Mouse (Mus musculus): Measurements from ENCODE around the gene Zscan22.
"Not testable (repeated sequence)": the region's sequence is repeated elsewhere in the genome, so short reads cannot be mapped to it uniquely, and the experiment has no call there.

The Zscan22 gene

DNA sequence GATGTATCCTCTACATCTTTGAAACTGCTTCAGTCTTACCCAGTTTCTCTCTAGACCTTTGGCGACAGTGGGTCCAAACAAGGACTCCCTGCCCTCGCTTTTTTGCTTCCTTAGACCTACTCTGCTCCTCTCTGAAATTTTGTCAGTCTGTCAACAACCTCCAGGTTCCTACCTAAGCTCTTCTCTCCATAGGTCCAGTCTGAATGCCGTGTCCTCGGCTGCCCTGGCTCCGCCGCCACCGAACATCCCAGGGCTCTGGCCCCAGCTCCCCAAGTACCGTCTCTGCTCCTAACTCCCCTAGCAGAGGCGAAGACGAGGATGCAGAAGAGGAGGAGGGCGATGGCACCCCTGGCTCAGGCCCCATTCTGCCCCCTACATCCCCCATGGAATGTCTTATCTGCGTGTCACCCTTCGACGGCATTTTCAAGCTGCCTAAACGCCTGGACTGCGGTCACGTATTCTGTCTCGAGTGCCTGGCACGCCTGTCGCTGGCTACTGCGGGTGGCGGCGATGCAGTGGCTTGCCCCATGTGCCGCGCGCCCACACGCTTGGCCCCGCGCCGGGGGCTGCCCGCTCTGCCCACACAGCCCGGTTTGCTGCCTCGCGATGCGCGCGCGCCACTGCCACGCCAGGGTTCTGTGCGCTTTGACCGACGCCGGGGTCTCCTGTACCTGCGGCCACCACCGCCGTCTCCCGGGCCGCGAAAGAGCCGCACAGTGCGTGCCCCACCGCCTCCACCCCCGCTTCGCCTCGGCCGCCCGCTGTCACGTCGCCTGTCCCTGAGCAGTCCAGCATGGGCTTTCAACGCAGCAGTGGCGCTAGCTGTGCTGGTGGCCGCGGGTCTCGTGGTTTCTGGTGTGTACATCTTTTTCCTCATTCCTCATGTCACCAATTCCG, 30.3 kb downstream of the Zscan22 start:
- peak; percentile 9 for DNase-seq

DNA sequence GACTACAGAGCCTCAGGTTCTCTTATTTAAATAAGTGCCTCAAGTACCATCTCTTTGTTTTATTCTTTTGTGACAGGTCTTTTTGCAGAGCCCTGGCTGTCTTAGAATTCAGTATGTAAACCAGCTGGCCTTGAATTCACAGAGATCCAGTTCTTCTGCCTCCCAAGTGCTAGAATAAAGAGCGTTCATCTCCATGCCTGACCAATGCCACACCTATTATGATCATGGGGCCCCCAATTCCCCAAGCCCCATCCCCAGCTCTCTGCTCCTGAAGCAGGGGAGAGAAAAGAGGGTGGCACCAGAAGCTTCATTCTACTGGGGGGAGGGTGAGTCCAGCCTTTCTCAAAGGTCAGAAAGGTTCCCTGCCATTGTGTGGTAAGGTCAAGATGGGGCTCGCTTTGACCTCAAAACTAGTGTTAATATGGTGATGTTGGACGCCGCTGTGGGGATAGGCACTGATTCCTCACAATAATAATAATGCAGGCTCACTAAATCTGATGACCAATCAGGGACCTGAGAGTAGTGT, 36.1 kb downstream of the Zscan22 start:
- DNase-seq: no peak

DNA sequence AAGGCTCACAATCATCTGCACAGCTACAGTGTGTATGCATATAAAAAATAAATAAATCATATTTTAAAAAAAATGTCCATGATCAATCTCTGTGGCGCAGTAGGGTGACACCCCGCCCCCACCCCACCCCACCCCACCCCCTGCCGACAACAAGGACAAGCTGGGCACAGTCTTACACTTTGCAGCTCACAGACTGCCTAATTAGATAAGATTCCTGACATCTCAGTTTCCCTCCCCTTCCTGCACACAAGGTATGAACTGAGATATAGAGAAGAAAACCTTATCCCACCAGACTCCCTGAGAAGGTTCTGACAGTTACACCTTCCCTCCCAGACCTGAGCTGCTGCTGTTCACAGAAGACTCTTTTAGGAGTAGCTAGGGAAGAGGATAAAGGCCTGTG, 37.2 kb downstream of the Zscan22 start:
- no peak for DNase-seq

DNA sequence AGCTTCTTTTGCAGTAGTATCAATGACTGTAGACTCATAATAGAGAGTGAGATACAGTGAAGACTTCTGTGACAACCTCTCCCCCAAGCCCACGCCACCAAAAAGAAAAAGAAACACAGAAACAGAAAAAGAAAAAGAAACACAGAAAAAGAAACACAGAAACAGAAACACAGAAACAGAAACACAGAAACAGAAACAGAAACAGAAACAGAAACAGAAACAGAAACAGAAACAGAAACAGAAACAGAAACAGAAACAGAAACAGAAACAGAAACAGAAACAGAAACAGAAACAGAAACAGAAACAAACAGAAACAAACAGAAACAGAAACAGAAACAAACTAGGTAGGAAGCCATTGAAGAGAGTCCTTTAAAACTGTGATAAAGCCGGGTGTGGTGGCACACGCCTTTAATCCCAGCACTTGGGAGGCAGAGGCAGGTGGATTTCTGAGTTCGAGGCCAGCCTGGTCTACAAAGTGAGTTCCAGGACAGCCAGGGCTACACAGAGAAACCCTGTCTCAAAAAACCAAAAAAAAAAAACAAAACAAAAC, 39.7 kb downstream of the Zscan22 start:
- not testable (repeated sequence) for DNase-seq

DNA sequence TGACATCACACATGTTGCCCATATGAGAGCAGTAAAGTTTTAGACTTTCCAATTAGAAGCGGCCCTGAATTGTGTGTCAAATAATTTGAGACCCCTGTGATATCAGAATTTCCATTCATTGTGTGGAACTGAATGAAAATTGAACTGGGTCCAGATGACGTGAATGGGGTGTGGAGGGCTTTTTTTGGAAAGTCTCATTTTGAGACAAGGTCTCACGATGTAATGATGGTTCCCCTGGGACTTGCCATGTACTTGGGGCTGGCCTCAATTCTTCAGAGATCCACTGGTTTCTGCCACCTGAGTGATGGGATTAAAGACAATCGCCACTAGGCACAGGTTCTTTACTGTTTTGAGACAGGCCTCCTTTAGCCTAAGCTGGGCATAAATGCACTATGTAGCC, 43.0 kb downstream of the Zscan22 start:
- DNase-seq: no peak

DNA sequence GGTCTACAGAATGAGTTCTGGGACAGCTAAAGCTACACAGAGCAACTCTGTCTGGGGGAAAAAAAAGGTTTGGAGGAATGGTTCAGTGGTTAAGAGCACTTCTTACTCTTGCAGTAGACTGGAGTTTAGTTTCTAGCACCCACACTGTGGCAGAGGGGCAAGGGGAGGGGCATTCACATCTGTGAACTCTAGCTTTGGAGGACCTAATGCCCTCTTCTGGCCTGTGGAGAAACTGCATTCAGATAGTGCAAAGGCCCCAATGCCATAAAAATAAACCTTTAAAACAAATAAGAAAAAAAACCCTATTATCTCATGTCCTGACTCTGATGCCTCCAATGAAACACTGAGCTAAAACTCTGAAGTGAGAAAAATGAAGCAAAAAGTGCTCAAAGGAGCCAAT, 45.9 kb downstream of the Zscan22 start:
- no peak for DNase-seq

DNA sequence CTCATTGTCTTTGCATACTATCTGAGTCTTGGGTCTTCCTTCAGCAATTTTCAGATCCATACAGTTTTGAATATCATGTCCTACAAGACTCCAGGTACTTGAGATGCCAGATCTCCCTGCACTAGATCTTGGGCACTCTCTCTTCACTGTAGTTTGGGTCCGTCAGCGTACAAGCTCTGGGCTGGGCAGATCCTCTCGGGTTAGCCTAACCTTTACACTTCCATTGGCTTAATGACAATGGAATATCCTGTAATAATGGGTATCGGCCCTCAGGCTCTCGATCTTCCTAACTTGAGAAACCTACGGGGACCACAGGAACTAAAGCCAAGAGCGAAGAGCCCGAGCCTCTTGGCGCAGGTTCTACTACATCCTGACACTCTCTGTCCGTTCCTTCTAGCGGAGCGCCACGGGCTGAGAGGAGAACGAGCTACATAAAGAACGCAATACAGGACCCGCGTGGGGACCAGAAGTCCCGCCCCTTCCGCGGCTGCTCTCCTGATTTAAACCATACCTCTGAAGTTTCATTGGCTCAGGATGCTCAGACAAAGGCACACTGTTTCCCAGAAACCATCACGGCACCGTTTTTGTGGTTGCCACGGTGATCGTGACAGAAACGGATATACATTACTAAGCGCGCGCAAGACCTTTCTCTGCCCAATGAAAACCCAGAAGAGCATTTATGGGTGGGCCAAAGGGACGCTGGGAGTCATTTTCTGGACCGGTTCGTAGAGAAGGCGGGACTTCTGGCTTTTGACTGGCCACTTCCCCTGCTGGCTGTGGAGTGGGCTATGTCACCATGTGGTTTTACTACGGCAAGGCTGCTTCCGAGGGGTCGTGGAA, 51.6 kb downstream of the Zscan22 start:
- DNase-seq: peak; percentile 92

DNA sequence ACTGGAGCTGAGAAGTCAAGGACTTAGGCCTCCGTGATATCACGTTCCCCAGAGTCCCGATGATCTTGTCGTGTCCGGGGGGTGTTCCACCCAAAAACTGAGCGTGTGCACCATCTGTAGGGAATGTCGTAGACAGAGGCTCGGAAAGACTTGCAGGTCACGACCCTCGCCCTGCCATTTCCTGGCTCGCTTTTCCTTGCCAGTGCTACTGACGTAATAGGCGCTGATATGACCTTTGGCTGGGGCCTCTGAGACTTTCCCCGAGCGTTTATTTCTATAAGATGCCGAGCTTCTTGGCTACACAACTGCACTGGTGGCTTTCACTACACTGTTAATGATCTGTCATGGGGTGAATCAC, 52.2 kb downstream of the Zscan22 start:
- no peak for DNase-seq

DNA sequence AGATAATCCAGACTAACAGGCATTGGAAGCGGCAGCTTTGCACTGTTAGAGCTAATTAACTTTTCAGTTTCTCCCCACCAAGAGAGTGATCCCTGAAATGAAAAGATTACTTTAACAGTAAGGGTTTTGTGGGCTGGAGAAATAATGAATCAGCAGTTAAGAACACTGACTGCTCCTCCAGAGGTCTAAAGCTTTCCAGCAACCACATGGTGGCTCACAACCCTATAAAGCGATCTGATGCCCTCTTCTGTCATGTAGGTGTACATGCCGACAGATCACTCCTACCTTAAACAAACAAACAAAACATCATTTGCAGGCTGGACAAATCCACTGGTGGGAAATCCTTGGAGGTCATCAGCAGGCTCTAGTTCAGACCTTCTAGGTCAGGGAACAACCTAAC, 57.3 kb downstream of the Zscan22 start:
- no peak for DNase-seq

DNA sequence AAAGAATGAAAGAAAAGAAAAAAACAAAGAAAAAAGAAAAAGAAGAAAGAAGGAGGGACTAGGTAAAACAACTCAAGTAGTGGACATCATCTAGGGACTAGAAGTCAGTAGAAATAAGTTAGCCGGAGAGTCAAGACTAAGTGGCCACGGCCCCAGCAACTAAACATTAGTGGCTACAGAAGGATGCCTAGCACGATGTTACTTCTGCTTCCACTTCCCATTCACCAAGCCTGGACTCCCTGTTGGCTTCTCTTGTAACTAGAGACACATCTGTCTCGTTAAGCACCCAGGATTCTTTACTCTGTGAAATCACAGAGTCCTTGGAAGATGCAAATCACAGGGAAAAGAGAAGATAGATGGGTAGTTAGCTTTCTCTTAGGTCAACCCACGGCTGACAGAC, 59.9 kb downstream of the Zscan22 start:
- no peak for DNase-seq

All from kidney, adult 18-20 months (tissue).